Mouse (Mus musculus) heart, postnatal 0 days (tissue): ENCODE results near the gene Acads. TPM values are rescaled to one million over a fixed set of nuclear protein-coding genes. Genes with fewer than 3 reads are reported as not detected.

Experiments
- ATAC-seq: fragments of 200-750 bp; cut with Nextera tagmentation; 2 replicates; pipeline ENCODE4 v1.8.0; 2017; ENCODE audit warnings: low read depth, moderate number of reproducible peaks, moderate library complexity; ENCODE audit not compliant: insufficient read depth
- DNase-seq: peaks from one replicate; pipeline ENCODE4 v3.0.0-alpha.2; 2016; ENCODE audit warnings: low spot score
- H3K27ac ChIP-seq: fragments of 300-500 bp; sonication (generic); 2 replicates; pipeline ENCODE4 v1.5.1; 2014; ENCODE audit warnings: low read depth, mild to moderate bottlenecking
- H3K27me3 ChIP-seq: fragments of 300-500 bp; sonication (generic); 2 replicates; pipeline ENCODE4 v1.6.1; 2014; ENCODE audit warnings: low read length, mixed read lengths; ENCODE audit not compliant: control insufficient read depth, insufficient read depth
- H3K36me3 ChIP-seq: fragments of 300-500 bp; sonication (generic); replicated peaks from 2 replicates; pipeline ENCODE4 v1.6.1; 2014; ENCODE audit warnings: low read length, mixed read lengths; ENCODE audit not compliant: control insufficient read depth, insufficient read depth
- H3K4me1 ChIP-seq: fragments of 300-500 bp; sonication (generic); 2 replicates; pipeline ENCODE4 v1.6.1; 2014; ENCODE audit warnings: antibody characterized with exemption; ENCODE audit not compliant: control insufficient read depth, insufficient read depth
- H3K4me2 ChIP-seq: fragments of 300-500 bp; sonication (generic); 2 replicates; pipeline ENCODE4 v1.6.1; 2014; ENCODE audit warnings: low read depth, mild to moderate bottlenecking, low read length, moderate library complexity
- H3K4me3 ChIP-seq: fragments of 300-500 bp; sonication (generic); 2 replicates; pipeline ENCODE4 v1.5.1; 2014; ENCODE audit warnings: low read depth, low read length
- H3K9ac ChIP-seq: fragments of 300-500 bp; sonication (generic); replicated peaks from 2 replicates; pipeline ENCODE4 v1.6.1; 2014; ENCODE audit warnings: low read depth, low read length, mixed read lengths
- H3K9me3 ChIP-seq: fragments of 300-500 bp; sonication (generic); replicated peaks from 2 replicates; pipeline ENCODE4 v1.6.1; 2016; ENCODE audit warnings: low read length; ENCODE audit not compliant: control insufficient read depth
- CTCF ChIP-seq: IDR thresholded peaks from 2 replicates; pipeline ENCODE4 v1.5.1; 2016; ENCODE audit warnings: antibody characterized with exemption, control low read depth, low read depth
- EP300 ChIP-seq: IDR thresholded peaks from 2 replicates; pipeline ENCODE4 v1.6.1; 2016; ENCODE audit warnings: antibody characterized with exemption, low read depth
- WGBS: fragments of 180-500 bp; shearing (Covaris S2); extraction: QIAGEN DNeasy Blood & Tissue Kit; methylation state at CpG from one replicate; pipeline ENCODE4 v1.1.7; 2014; 5-methylcytosine and 5-hydroxymethylcytosine counted together
- polyA plus RNA-seq: library from polyadenylated mRNA; unstranded; fragments of >200 nt; fragmentation: Nextera tagmentation; extraction: Ambion mirVana; gene quantifications from 2 replicates; pipeline ENCODE4 v1.2.1, GENCODE M21; 2015
- total RNA-seq: library from RNA; depleted of rRNA; stranded (reverse); fragments of >200 nt; gene quantifications from 2 replicates; pipeline ENCODE4 v1.2.3, GENCODE M21; 2014; ENCODE audit warnings: low replicate concordance

Acads gene
- total and polyA plus RNA-seq, 2 experiments from 2014 or later: 208 to 288 TPM

- no peaks in the 10 kb centered on the region for H3K27me3 ChIP-seq
- H3K4me3 ChIP-seq: no peak overlapping the region
- H3K27ac ChIP-seq: no peak overlapping the region
- H3K4me2 ChIP-seq: no peak overlapping the region
- TF ChIP-seq EP300: no peak
- no peak for TF ChIP-seq CTCF
- ATAC-seq: no peak
- no peaks in the 10 kb centered on the region for H3K9me3 ChIP-seq
- DNase-seq: no peak
- WGBS: 78% methylated on average over 3 of the region's 3 CpGs
- 0 out of 2 replicates have a peak, but pooled peaks cover under 1% of the 10 kb centered on the region for H3K36me3 ChIP-seq
- H3K4me1 ChIP-seq: peaks cover 28% of the 10 kb centered on the region
- H3K9ac ChIP-seq: no peak overlapping the region
Measured at GRCm38 (mm10) chr5:115069611-115070010, 49.5 kb downstream of the Acads start.

- no peak overlapping the region for H3K4me2 ChIP-seq
- TF ChIP-seq EP300: no peak
- TF ChIP-seq CTCF: no peak
- no peak for DNase-seq
Measured at GRCm38 (mm10) chr5:115068671-115069421, 50.3 kb downstream of the Acads start.

GRCm38 (mm10) chr5:115066245-115066644, 52.9 kb downstream of the Acads start:
- no peak overlapping the region for H3K4me3 ChIP-seq
- ATAC-seq (no peak), DNase-seq (no peak)
- no peak overlapping the region for H3K4me2 ChIP-seq
- no peak overlapping the region for H3K9ac ChIP-seq
- TF ChIP-seq EP300 (no peak), CTCF (no peak)
- H3K4me1 ChIP-seq: peaks cover 16% of the 10 kb centered on the region
- H3K27ac ChIP-seq: no peak overlapping the region
- H3K36me3 ChIP-seq: peaks cover 12% of the 10 kb centered on the region; the same call in 1 of the 2 replicates
- WGBS: 44% methylated on average over 4 of the region's 4 CpGs
- H3K27me3 ChIP-seq: no peaks in the 10 kb centered on the region
- no peaks in the 10 kb centered on the region for H3K9me3 ChIP-seq

More at GRCm38 (mm10) chr5:115068671-115069421, 50.3 kb downstream of the Acads start:
- 86% methylated on average over 11 of the region's 11 CpGs for WGBS
- H3K27ac ChIP-seq: no peak overlapping the region
- H3K36me3 ChIP-seq: no peaks in the 10 kb centered on the region; the same call in 1 of the 2 replicates
- no peaks in the 10 kb centered on the region for H3K27me3 ChIP-seq
- peaks cover 28% of the 10 kb centered on the region for H3K4me1 ChIP-seq
- ATAC-seq: no peak
- no peak overlapping the region for H3K9ac ChIP-seq
- no peaks in the 10 kb centered on the region for H3K9me3 ChIP-seq
- no peak overlapping the region for H3K4me3 ChIP-seq

- H3K27ac ChIP-seq: no peak overlapping the region
- H3K4me3 ChIP-seq: no peak overlapping the region
- TF ChIP-seq CTCF (no peak), EP300 (no peak)
- no peak overlapping the region for H3K4me2 ChIP-seq
- 79% methylated on average over 7 of the region's 7 CpGs for WGBS
- H3K4me1 ChIP-seq: peaks cover 19% of the 10 kb centered on the region
- H3K27me3 ChIP-seq: no peaks in the 10 kb centered on the region
- no peaks in the 10 kb centered on the region for H3K9me3 ChIP-seq
- DNase-seq (no peak), ATAC-seq (no peak)
- peaks cover 12% of the 10 kb centered on the region; the same call in 1 of the 2 replicates for H3K36me3 ChIP-seq
- no peak overlapping the region for H3K9ac ChIP-seq
Measured at GRCm38 (mm10) chr5:115063391-115063790, 55.8 kb downstream of the Acads start.

DNA sequence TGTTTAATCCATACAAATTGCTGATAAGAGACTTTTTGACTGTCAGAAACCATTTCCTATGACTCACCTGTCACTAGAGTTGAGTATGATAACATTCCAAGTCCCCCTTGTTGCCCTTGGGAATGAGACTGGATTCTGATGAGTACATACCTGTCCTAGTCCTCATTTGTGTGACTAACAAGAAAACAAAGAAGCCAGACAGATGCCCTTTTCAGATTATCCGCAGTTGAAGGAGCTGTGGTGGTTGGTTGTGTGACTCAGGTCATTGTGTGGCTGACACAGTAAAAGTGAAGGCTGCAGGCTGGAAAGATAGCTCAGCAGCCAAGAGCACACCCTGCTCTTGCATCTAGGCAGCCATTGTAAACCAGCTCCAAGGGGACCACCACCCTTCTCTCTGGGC, 56.6 kb downstream of the Acads start:
- 85% methylated on average over 1 of the region's 1 CpGs for WGBS
- no peak for ATAC-seq

More for the DNA sequence above, 56.6 kb downstream of the Acads start:
- Histone ChIP-seq H3K4me1 (peaks cover 17% of the 10 kb centered on the region), H3K4me2 (no peak overlapping the region), H3K4me3 (no peak overlapping the region), H3K36me3 (peaks cover 12% of the 10 kb centered on the region; the same call in 1 of the 2 replicates), H3K9ac (no peak overlapping the region), H3K27ac (no peak overlapping the region), H3K9me3 (no peaks in the 10 kb centered on the region), H3K27me3 (no peaks in the 10 kb centered on the region)
- TF ChIP-seq EP300: no peak
- no peak for DNase-seq
